Mouse (Mus musculus) thymus, adult 18-20 months (tissue): ENCODE measurements around the gene Bcor.

Experiments
- DNase-seq, 2 experiments: peaks; one replicate each; pipeline ENCODE4 v3.0.0; 2022; ENCODE audit warnings: mixed read lengths in 2 of 2

Bcor gene

DNA sequence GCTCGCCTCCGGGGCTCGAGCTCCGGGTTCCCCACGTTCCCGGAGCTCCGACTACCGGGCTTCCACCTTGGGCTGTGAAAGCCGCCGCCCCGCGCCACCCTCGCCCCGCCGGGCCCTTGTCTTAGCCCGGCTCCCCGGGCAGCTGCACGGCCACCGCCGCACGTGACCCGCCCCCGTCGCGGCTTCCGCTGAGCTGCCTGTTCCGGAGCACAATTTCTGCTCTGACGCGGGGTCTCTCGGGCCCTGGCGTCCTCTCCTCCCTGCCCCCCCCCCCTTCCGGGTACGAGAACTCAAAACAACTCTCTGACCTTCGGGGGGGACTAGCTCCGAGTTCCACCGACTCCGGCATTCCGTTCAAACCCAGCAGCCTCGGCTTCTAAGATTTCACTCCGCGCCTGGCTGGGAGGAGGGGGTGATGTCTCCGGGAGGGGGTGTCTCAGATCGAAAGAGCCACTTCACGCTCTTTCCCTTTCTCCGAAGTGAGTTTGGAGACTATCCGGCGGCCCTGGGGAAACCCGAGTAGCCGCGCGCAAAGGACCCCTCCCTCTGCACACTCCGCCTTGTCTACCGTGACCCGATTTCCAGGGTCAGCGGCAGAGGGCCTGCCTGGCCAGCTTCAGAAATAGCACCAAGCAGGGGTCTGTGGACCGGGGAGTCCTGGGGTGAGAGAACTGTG lies at the start of gene Bcor:
TSS of gene Bcor (minus strand) at position 375 of the 676 bp plus-strand sequence.
- DNase-seq = peak; percentile 65 to 77

DNA sequence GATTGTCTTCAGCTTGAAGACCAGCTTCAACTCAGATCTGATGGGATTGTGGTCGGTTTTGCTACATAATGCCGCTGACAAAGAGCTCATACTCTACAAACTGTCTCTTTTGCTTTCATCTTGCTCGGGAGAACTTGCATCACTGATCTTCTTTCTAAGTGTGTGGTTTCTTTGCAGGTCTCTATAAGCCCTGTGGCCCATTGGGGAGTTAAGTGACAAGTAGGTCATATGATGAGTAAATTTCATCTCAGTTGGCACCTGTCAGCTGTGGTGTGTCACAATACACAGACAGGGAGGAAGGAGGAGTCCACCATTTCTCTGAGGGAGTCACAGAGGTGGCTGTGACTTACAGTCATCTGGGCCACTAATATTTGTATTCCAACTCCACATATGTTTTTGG lies 42.8 kb upstream of the Bcor start:
- DNase-seq = peak; percentile 6 to 55

DNA sequence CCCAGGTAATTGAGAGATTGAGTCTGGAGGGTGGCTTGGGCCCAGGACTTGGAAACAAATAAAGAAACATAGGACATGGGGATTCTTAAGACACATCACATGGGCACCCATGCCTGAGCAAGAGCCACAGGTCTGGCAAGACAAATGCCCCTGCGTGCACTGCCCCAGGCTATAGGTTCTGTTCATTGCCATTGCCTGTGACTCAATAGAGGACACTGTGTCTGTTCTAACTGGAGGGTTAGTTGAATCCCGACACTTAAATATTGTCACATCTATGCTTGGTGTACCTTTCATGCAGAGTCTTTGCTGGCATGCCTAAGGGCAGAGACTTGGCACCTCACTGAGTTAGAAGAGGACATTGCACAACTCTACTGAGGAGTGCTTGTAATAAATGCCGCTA lies 41.0 kb upstream of the Bcor start:
- DNase-seq = no peak

DNA sequence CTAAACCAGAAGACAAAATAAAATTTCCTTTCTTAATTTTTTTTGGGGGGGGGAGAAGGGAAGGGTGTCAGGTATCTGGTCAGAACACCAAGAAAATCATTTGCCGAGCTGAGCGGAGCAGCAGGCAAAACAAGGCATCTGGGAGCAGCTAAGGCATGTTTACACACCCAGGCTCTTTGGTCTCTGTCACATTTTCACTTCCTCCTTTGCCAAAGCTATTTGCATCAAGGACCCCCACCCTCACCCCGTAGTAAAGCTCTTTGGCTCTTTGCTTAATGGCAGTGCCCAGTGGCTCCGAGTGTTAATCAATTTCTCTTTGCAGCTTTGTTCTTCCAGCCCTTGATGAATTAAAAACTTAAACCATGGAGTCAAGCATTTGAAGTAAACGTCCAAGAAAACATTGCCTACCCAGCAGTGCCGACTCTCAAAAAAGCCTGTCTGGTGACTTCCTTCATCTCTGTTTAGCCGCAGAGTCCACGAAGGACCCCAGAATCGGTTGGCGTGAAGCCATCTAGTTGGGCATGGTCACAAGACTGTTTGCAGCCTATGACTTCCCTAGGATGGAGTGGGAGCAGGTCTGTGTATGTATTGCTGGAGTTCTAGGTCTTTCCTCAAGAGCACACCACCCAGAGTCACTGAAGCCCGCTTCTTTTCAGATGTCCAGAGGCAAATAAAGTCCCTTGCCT lies 35.2 kb upstream of the Bcor start:
- no peak for DNase-seq

DNA sequence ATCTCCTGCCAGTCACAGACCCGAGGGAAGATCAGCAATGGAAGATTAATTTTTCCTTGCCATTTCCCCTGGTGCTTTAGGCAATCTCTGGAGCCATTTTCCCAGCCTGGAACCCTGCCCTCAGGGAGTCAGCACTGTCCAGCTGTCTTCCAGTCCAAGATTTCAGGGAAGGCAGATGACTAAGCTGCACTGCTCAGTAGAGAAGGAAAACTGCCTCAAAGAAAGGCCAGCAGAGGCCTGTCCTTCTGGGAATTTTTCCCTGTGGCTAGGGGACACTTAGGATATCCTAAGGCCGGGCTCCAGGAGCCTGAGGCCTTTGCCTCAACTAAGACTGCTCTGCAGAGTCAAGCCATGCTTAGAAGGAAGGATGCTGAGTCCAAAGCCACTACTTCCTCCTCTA lies 32.2 kb upstream of the Bcor start:
- no peak for DNase-seq

DNA sequence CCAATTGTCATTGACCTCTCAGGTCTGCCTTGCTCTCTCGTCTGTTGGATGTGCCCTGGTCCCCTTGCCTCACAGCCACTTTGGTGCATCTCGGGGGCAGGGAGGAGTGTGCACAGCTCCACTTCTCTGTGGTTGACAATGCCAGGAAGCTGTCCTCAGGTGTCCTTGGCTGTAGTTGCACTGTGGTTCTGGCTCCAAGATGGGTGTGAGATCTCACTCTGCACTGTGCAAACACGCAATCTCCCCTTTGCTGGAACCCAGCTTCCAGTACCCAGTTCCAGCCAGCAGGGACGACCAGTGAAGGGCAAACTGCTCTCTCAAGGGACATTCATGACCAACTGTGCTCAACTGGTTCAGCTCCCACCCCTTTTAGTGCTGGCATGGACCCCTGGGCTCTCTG lies 29.4 kb upstream of the Bcor start:
- no peak for DNase-seq

DNA sequence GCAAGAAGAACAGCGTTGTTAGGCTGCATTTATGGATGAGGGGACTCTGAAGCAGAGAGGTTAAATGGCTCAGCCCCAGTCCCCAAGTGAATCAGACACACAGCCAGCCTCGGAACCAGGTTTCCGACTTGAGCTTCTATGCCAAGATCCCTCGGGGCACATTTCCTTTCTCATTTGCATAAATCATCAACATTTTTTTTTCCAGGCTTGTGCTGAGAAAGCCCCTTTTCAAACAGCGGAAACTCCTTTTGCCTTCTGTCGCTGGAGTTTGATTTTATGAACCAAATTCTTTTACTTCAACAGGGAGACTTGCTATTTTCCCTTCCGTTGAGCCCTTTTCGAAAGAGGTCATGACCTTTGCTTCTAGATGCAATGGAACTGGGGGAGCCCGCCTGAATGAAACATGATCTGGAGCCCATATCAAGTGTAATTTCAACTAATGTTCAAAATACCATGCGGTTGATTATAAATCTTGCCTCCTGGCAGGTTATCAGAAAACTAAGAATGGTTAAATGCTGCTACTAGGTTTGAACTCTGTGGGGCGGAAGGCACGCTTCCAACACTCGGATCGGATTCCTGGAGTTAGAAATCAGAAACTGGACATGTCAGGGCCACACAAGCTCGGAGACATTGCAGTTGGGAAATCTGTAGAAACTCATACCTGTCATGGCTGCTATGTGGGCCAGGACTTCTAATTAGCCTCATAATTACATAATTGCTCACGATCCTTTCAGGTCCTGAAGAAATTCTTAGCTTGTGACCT lies 15.2 kb upstream of the Bcor start:
- no peak for DNase-seq

DNA sequence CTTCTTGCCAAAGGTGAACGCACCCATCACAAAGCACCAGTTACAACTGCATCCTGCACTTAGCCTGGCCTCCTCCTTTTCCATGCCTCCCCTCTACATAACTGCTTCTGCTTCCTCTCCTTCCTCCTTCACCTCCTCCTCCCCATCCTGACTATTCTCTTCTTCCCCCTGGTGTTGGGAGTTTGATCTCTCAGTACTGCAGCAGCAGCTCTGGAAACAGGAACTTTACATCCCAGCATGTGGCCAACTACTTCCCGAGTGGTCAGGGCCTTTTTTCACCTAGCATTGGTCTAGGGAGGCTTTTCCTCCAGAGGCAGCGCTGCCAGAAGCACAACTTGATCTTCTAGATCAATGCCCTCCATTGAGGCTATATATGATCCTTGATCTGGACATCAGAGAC lies 10.0 kb upstream of the Bcor start:
- DNase-seq = no peak

DNA sequence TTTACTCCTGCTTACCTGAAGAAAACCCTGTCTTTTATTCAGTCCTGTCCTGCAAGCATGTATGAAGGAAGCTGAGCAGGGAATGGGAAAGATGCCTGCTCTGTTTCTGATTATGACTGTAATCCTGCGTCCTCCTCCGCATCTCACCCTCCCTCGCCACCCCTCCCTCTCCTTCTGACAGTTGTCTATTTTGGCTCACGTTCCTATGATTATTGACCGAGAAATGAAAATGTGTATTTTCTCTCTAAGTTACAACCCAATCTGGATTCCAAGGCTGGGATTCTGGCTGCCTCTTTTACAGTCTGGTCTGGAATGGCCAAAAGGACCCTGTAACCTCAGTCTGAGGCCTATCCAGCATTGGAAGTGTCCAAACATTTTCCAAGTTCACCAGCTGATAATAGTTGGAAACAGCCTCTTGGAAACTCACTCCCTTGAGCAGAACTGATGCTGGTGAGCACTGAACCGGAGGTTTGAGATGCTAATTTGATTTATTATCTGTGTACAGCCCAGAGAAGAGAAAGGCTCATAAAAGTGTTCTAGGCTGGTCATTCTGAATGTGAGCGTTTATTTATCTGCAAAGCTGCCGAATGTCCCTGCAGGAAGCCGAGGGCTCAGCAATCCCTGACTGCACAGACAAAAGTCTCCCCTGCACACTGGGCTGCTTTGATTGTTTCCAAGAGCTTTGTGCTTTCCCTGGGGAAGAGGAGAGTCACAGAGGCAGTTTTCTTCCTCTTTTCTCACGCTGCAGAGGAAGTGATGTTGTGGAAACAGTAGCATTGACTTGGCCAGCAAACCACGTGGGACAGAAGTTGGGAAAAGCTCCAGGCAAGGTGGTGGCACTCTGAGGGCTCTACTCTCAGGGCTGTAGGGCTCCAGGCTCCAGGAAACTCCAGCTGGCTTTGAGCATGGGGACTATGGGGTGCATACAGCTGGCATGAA lies 4.7 kb upstream of the Bcor start:
- no peak for DNase-seq

DNA sequence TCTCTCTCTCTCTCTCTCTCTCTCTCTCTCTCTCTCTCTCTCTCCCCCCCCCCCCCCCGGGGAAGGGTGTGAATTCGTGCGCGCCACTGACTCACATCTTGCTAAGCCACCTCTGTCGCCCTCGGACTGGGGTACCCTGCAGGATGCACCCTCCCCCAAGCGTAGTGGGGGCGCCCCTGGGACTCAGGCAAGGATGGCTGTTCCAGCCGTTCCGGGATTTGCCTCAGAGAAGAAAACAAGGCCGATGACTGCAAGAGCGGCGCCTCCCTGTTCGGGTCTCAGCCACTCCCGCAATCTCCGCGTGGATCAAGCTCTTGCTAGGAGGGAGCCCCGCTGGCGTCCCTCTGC lies 647 bp downstream of the Bcor start:
- DNase-seq = peak; percentile 44 to 64

DNA sequence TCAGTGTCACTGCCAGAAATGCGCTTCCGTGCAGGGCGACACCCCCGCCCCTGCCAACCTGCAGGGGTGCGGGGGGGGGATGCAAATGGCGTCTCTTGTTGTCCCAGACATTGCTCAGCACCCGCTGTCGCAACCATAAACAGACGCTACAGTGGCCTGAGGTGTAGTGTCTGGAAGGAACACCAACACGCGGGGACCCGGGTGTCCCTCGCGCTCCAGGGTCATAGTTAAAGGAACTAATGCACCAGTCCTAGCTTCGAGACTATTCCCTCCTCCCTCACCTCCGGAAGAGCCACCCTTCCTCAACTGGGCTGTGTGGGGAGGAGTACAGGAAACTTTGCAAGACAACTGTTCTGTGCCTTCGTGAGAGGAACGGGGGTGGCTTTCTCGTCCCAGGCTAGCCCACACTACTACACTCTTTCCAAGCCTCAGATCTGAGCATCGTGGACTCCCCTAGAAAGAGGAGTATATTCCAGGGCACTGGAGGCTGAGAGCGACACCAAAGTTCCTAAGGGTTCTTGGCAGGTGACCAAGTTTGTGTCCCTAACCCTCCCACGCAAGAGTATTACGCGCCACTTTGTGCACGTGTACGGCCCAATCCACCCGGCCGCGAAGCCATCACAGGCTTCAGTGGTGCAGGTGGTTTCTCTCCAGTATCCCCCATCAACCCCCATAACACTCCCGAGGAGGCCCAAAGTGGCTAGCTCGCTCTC lies 1.2 kb downstream of the Bcor start:
- peak; percentile 44 to 61 for DNase-seq

DNA sequence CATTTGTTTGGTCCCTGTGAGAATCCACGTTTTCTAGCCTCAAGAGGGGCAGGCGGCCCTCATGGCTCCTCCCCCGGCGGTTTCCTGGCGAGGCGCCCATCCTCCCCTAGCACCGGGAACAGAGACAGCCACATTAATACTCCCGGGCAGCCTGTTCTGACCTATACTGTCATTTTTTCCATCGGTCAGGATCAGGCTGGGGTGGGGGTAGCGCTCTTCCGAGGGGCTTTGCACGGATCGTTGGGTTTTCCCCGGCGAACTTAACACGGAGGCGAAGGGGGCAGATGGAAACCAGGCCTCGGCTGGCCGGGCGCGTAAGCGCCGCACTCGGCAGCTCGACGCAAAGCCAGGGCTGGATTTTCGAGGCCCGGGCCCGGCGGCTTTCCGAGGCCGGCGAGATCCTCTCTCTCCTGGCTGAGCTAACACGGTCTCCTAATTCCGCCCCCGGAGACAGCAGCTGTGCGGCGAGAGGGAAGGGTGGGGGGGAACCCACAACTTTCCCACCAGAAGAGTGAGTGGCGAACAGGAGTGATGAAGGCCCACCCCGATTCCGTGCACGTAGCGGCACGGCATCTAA lies 1.8 kb downstream of the Bcor start:
- DNase-seq = peak; percentile 37 to 64

DNA sequence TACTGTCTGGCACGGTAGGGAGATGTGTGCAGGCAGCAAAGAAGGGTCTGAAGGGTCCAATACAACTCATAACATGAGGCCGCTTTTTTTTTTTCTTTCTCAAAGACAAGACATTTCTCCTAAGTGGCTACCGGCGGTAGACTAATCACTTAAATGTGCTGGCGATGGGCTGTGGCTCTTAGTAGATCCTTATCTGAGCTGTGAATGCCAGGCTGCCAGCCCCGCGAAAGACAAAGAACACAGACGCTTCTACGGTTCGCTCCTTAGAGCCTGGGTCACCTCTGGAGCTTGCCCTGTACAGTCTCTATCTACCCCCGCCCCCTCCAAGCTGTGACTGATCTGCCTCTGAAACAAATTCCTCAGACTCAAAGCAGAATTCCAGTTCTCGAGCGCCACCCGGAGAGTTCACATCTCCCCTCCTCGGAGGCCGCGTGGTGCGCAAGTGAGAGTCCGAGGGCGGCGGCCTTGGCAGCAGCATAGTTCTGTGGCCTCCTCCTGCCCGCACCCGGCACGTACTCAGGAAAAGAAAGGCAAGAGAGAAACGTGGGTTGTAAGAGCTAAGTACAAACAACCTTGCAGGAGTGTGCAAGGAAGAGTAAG lies 2.7 kb downstream of the Bcor start:
- no peak for DNase-seq

DNA sequence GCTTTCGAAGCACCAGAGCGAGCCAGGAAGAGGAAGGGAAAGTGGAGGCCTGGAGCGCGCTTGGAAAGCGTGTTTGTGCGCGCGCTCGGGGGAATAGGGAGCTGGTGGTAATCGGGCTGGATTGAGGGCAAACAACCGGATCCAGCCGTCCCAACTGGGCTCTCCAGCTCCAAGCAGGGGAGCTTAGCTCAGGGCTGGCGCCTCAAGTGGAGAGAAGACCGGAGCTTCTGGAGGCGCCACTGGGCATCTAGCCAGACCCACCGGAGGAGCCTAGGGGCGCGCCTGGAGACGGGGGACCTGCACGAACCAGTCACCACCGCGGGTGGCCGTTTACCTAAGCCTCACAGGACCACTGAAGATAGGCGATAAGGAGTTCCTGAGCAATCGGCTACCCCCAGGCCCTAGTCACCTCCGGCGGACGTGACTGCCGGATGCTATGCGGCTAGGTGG lies 4.3 kb downstream of the Bcor start:
- DNase-seq = no peak

DNA sequence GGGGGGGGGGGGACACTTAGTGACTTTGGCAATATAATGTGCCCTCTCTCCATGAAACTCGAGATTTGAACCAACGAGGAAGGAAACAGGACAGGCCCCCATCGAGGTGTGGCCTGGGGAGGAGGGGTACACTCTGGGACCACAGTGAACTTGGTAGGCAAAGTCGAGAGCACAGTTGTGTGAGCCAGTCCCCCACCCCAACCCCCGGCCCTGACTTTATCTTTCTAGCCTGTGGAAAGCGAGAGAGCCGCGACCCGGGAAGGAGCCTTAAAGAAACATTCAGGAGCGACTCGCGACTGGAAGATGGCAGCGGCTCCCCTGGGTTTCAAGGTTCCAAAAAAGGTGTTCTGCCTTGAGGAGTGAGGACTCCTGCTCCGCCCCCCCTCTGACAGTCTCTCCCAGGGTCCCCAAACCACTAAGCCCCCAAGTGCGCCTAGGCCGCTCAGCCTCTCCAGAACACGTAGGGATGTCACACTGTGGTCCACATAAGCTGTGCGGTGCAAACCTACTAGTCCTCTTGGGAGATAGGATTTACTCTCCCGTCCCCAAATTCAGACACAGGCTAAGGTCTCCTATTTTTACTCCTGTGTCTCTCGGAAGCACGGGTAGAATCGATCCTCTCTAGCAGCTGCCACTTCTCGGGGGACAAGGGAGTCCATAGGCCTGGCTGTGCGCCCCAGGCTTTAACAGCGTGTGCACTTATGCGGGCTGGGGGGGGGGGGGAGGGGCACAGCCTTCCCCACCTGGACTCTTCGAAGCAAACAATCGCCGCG lies 4.9 kb downstream of the Bcor start:
- no peak for DNase-seq

DNA sequence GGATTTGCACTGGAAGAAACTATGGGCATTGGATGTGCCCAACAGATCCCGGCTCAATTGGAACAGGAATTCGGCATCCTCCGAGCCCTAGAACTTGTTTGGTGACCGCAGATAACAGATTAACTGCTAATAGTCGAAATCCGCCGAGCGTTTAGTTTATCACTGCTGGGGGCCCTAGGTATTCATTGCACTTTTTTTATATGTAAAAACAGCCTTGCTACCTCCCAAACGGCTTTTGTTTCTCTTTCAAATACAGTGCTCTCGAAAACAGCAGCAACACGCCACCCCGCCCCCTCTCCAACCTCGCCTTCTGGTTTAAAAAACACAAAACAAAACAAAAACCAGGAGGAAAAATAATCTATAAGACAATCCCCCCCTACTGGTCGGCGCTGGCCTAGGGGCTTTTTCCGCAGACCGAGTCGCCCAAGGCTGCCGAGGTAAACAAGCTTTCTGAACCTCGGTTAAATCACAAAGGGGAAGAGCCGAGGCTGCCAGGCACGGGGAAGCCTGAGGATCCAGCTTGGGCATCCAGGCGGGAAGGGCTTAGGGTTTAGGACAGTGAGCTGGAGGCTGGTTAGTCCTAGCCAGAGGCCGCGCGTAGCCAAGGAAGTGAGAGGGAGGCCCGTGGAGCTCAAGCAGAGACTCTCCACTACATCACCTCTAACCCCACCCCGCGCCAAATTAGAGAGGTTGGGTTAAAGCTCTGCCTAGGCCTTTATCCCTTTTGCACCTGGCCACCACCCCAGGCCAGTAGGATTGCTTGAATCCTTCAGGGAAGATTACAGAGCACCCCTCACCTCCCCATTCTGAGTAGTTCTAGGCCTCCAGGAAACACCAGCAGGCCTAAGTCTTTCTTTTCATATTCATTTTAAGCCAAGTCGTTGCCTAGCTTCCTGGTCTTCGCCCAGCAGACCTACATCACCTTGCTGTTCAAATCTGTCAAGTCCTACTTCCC lies 6.7 kb downstream of the Bcor start:
- DNase-seq = no peak

DNA sequence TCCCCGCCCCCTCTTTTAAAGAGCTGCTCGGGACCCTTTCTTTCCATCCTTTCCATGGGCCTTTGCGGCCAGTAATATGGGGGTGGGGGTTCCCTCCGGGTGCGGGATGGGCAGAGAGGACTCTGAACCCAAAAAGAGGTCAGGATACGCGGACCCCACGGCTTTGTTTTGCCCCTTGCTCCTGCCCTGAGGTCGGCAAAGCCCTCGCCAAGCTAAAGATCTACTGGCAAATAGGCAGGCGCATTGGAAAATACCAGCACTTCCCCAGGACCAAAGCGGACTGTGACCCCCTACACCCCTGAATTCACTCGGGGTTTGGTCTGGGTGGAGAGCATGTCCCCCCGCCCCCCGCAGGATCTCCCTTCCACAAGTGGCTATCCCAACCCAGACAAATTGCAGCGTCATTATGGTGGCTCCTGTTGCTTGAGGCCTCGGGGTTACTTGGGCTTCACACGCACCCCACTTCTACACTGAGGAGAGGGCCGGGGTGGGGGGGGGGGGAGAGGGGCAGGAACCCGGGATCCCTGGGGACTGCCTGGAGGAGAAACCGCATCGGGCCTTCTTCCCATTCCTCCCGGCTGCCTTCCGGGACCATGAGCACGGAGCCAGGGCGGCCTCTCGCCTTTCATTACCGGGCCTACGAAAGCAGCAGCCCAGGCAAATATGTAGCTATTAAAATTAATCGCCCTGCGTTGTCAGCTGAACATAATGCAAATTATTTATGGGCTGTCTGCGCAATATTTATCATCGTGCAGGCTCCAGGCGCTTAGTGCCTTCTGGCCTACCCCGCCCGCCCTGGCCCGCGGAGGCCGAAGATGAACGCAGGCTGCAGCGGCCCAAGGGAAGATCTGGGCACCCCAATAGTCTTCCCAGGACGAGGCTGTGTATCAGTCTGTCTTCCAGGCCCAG lies 7.9 kb downstream of the Bcor start:
- DNase-seq = no peak
